Mouse (Mus musculus): ENCODE measurements around the gene Mlxip. TPM values are rescaled to one million over a fixed set of nuclear protein-coding genes. Genes with fewer than 3 reads are reported as not detected.

Mlxip gene
- polyA plus RNA-seq, 1 experiment from 2014 or later: 11.5 TPM

GRCm38 (mm10) chr5:123451886-123452285 is 57.3 kb downstream of the Mlxip start:
- DNase-seq (ENCODE audit: low spot score) (no peak), ATAC-seq (no peak)
- Histone ChIP-seq H3K4me1 (ENCODE audit: control insufficient read depth, insufficient read depth, low read length) (no peaks in the 10 kb centered on the region), H3K27me3 (replicated peaks; ENCODE audit: control insufficient read depth, insufficient read depth, low read length) (no peaks in the 10 kb centered on the region), H3K27ac (ENCODE audit: low read depth, low read length) (no peak overlapping the region), H3K9ac (ENCODE audit: low read length) (no peak overlapping the region), H3K4me2 (ENCODE audit: low read length) (no peak overlapping the region), H3K9me3 (replicated peaks; ENCODE audit: control insufficient read depth, low read length) (no peaks in the 10 kb centered on the region), H3K4me3 (ENCODE audit: low read depth, low read length) (no peak overlapping the region), H3K36me3 (ENCODE audit: control insufficient read depth, insufficient read depth, low read length) (peaks cover 89% of the 10 kb centered on the region)
- 95% methylated on average over 7 of the region's 7 CpGs for WGBS

- ATAC-seq (no peak), DNase-seq (ENCODE audit: low spot score) (no peak)
- WGBS: 50% methylated on average over 5 of the region's 5 CpGs
- H3K27ac ChIP-seq (ENCODE audit: low read depth, low read length): no peak overlapping the region
- no peaks in the 10 kb centered on the region for H3K9me3 ChIP-seq (replicated peaks; ENCODE audit: control insufficient read depth, low read length)
- no peaks in the 10 kb centered on the region for H3K27me3 ChIP-seq (replicated peaks; ENCODE audit: control insufficient read depth, insufficient read depth, low read length)
- no peaks in the 10 kb centered on the region for H3K4me1 ChIP-seq (ENCODE audit: control insufficient read depth, insufficient read depth, low read length)
- no peak overlapping the region for H3K4me2 ChIP-seq (ENCODE audit: low read length)
- H3K4me3 ChIP-seq (ENCODE audit: low read depth, low read length): no peak overlapping the region
- H3K9ac ChIP-seq (ENCODE audit: low read length): no peak overlapping the region
- H3K36me3 ChIP-seq (ENCODE audit: control insufficient read depth, insufficient read depth, low read length): no peaks in the 10 kb centered on the region
These were observed 66.8 kb downstream of the Mlxip start for GRCm38 (mm10) chr5:123461420-123461819.

GRCm38 (mm10) chr5:123464638-123465037 is 70.0 kb downstream of the Mlxip start:
- Histone ChIP-seq H3K9ac (ENCODE audit: low read length) (no peak overlapping the region), H3K4me1 (ENCODE audit: control insufficient read depth, insufficient read depth, low read length) (no peaks in the 10 kb centered on the region), H3K36me3 (ENCODE audit: control insufficient read depth, insufficient read depth, low read length) (no peaks in the 10 kb centered on the region), H3K4me2 (ENCODE audit: low read length) (no peak overlapping the region), H3K27ac (ENCODE audit: low read depth, low read length) (no peak overlapping the region), H3K27me3 (replicated peaks; ENCODE audit: control insufficient read depth, insufficient read depth, low read length) (no peaks in the 10 kb centered on the region), H3K9me3 (replicated peaks; ENCODE audit: control insufficient read depth, low read length) (no peaks in the 10 kb centered on the region), H3K4me3 (ENCODE audit: low read depth, low read length) (no peak overlapping the region)
- DNase-seq (ENCODE audit: low spot score) (no peak), ATAC-seq (no peak)
- 87% methylated on average over 1 of the region's 1 CpGs for WGBS

- no peak overlapping the region for H3K4me3 ChIP-seq (ENCODE audit: low read depth, low read length)
- no peak overlapping the region for H3K9ac ChIP-seq (ENCODE audit: low read length)
- H3K4me1 ChIP-seq (ENCODE audit: control insufficient read depth, insufficient read depth, low read length): no peaks in the 10 kb centered on the region
- WGBS: 74% methylated on average over 10 of the region's 10 CpGs
- no peaks in the 10 kb centered on the region for H3K27me3 ChIP-seq (replicated peaks; ENCODE audit: control insufficient read depth, insufficient read depth, low read length)
- ATAC-seq: no peak
- no peaks in the 10 kb centered on the region for H3K9me3 ChIP-seq (replicated peaks; ENCODE audit: control insufficient read depth, low read length)
- no peak overlapping the region for H3K4me2 ChIP-seq (ENCODE audit: low read length)
- no peak overlapping the region for H3K27ac ChIP-seq (ENCODE audit: low read depth, low read length)
- H3K36me3 ChIP-seq (ENCODE audit: control insufficient read depth, insufficient read depth, low read length): no peaks in the 10 kb centered on the region
- DNase-seq (ENCODE audit: low spot score): peak; percentile 4
These were observed 76.3 kb downstream of the Mlxip start for GRCm38 (mm10) chr5:123470784-123471400.

GRCm38 (mm10) chr5:123473817-123474216 is 79.2 kb downstream of the Mlxip start:
- ATAC-seq (no peak), DNase-seq (ENCODE audit: low spot score) (peak; percentile 33)

GRCm38 (mm10) chr5:123487659-123488395 is 93.2 kb downstream of the Mlxip start:
- H3K27ac ChIP-seq (ENCODE audit: low read depth, low read length): no peak overlapping the region
- H3K27me3 ChIP-seq (replicated peaks; ENCODE audit: control insufficient read depth, insufficient read depth, low read length): no peaks in the 10 kb centered on the region
- no peaks in the 10 kb centered on the region for H3K9me3 ChIP-seq (replicated peaks; ENCODE audit: control insufficient read depth, low read length)
- ATAC-seq (no peak), DNase-seq (ENCODE audit: low spot score) (no peak)
- WGBS: 90% methylated on average over 11 of the region's 11 CpGs
- H3K36me3 ChIP-seq (ENCODE audit: control insufficient read depth, insufficient read depth, low read length): no peaks in the 10 kb centered on the region
- H3K4me1 ChIP-seq (ENCODE audit: control insufficient read depth, insufficient read depth, low read length): 0 out of 2 replicates have a peak, but pooled peaks cover 4% of the 10 kb centered on the region
- H3K4me3 ChIP-seq (ENCODE audit: low read depth, low read length): no peak overlapping the region
- H3K9ac ChIP-seq (ENCODE audit: low read length): no peak overlapping the region
- no peak overlapping the region for H3K4me2 ChIP-seq (ENCODE audit: low read length)

More at GRCm38 (mm10) chr5:123473817-123474216, 79.2 kb downstream of the Mlxip start:
- Histone ChIP-seq H3K9ac (ENCODE audit: low read length) (no peak overlapping the region), H3K27ac (ENCODE audit: low read depth, low read length) (no peak overlapping the region), H3K36me3 (ENCODE audit: control insufficient read depth, insufficient read depth, low read length) (no peaks in the 10 kb centered on the region), H3K9me3 (replicated peaks; ENCODE audit: control insufficient read depth, low read length) (no peaks in the 10 kb centered on the region), H3K4me3 (ENCODE audit: low read depth, low read length) (no peak overlapping the region), H3K4me1 (ENCODE audit: control insufficient read depth, insufficient read depth, low read length) (no peaks in the 10 kb centered on the region), H3K27me3 (replicated peaks; ENCODE audit: control insufficient read depth, insufficient read depth, low read length) (no peaks in the 10 kb centered on the region), H3K4me2 (ENCODE audit: low read length) (no peak overlapping the region)
- 61% methylated on average over 5 of the region's 5 CpGs for WGBS

GRCm38 (mm10) chr5:123489112-123489785 is 94.7 kb downstream of the Mlxip start, which contains the start of the genes Lrrc43 and Il31:
Gene Lrrc43 (plus strand): TSS chr5:123489305.
Gene Il31 (minus strand): TSS chr5:123489489.
- H3K4me2 ChIP-seq (ENCODE audit: low read length): peak within 1 kb of the TSS; percentile 50
- DNase-seq (ENCODE audit: low spot score) (peak; percentile 69), ATAC-seq (no peak)
- peak within 1 kb of the TSS; percentile 25; the same call in 1 of the 2 replicates for H3K9ac ChIP-seq (ENCODE audit: low read length)
- no peak within 1 kb of the TSS for H3K27ac ChIP-seq (ENCODE audit: low read depth, low read length)
- H3K4me1 ChIP-seq (ENCODE audit: control insufficient read depth, insufficient read depth, low read length): 0 out of 2 replicates have a peak, but pooled peaks cover 4% of the 10 kb centered on the region
- peak within 1 kb of the TSS; percentile 11; the same call in 1 of the 2 replicates for H3K4me3 ChIP-seq (ENCODE audit: low read depth, low read length)
- H3K27me3 ChIP-seq (replicated peaks; ENCODE audit: control insufficient read depth, insufficient read depth, low read length): no peaks in the 10 kb centered on the region
- H3K36me3 ChIP-seq (ENCODE audit: control insufficient read depth, insufficient read depth, low read length): no peaks in the 10 kb centered on the region
- WGBS: 6% methylated on average over 25 of the region's 25 CpGs
- H3K9me3 ChIP-seq (replicated peaks; ENCODE audit: control insufficient read depth, low read length): no peaks in the 10 kb centered on the region

- 78% methylated on average over 9 of the region's 9 CpGs for WGBS
These were observed 95.3 kb downstream of the Mlxip start for GRCm38 (mm10) chr5:123489935-123490334.

More at GRCm38 (mm10) chr5:123489935-123490334, 95.3 kb downstream of the Mlxip start:
- no peak overlapping the region for H3K4me2 ChIP-seq (ENCODE audit: low read length)
- H3K9me3 ChIP-seq (replicated peaks; ENCODE audit: control insufficient read depth, low read length): no peaks in the 10 kb centered on the region
- H3K36me3 ChIP-seq (ENCODE audit: control insufficient read depth, insufficient read depth, low read length): no peaks in the 10 kb centered on the region
- H3K4me3 ChIP-seq (ENCODE audit: low read depth, low read length): no peak overlapping the region
- ATAC-seq (no peak), DNase-seq (ENCODE audit: low spot score) (no peak)
- no peak overlapping the region for H3K9ac ChIP-seq (ENCODE audit: low read length)
- 0 out of 2 replicates have a peak, but pooled peaks cover 4% of the 10 kb centered on the region for H3K4me1 ChIP-seq (ENCODE audit: control insufficient read depth, insufficient read depth, low read length)
- H3K27ac ChIP-seq (ENCODE audit: low read depth, low read length): no peak overlapping the region
- no peaks in the 10 kb centered on the region for H3K27me3 ChIP-seq (replicated peaks; ENCODE audit: control insufficient read depth, insufficient read depth, low read length)
